Mouse (Mus musculus): ENCODE measurements around the gene Fem1b.

Gene Fem1b

DNA sequence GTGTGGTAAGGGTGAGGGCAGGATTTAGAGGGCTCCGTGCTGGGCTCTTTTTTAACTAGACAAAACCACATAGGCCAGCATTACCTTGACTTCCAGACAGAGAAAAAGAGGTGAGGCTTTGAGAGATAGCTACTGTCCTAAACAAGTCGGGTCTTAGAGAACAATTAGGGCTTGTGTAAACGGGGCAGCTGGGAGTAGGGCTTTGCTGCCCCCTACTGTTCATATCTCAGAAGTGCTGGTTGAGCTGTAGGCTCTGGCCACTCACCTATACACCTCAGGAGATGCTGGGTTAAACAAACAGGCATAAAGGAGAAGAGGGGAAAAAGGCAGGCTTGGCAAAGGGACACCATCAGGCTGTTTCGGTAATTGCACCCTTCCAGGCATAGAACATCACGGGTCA, 34.3 kb downstream of the Fem1b start:
- peak; percentile 72 to 76 for DNase-seq

DNA sequence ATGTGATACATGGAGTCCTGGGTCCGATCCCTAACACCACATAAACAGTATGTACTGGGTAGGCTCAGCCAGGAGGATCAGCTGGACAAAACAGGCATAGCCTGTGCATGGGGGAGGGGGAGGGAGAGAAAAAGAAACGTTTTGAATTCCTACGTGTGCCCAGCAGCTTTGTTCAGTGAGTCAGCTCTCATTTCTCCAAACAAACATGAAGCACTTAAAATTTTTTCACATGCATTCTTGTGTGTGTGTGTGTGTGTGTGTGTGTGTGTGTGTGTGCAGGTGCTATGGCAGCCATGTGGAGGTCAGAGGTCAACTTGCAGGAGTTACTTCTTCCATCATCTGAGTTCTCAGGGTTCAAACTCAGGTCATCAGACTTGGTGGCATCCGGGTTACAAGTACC, 36.3 kb downstream of the Fem1b start:
- peak in 1 of 2 experiments; percentile 12 for DNase-seq

DNA sequence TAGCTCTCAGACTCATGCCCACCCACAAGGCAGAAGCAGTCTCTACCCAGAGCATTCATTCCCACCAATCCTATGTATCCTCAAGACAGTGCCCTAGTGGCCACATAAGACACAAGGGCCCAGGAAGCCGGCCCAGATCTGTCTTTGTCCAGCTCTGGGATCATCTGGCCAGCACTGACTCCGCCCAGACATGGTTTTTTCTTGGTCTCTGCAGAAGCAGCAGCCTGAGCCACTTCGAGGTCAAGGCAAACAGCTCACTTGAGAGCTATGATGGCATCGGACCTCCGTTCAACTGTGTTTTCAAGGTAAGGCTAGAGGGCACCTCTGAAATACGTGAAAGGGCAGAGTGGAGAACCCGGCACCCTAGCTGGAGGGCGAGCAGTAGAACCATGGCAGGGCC, 39.0 kb downstream of the Fem1b start:
- DNase-seq, result peak; percentile 16 to 40

- DNase-seq, result no peak
Observed at GRCm38 (mm10) chr9:62768361-62768760, 43.4 kb downstream of the Fem1b start.

GRCm38 (mm10) chr9:62767464-62767863, 44.3 kb downstream of the Fem1b start:
- DNase-seq, result peak in 1 of 2 experiments; percentile 13

DNA sequence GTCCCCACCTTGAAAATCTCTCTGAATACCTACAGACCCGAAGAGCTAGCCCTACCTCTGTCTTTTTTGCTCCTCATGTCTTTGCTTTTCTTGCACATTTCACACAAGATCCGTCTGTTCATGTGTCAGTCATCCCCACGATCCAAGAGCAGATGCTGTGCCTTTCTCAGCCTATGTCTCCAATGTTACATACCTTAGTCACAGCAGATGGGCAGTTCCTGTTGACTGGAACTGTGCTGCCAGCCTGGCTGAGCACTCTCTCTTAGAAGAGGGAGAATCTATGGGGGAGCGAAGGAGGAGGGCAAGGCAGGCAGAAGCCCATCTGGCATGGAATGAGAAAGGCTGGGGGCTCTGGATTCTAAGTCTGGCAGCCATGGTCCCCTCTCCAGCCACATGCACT, 46.4 kb downstream of the Fem1b start:
- no peak for DNase-seq

DNA sequence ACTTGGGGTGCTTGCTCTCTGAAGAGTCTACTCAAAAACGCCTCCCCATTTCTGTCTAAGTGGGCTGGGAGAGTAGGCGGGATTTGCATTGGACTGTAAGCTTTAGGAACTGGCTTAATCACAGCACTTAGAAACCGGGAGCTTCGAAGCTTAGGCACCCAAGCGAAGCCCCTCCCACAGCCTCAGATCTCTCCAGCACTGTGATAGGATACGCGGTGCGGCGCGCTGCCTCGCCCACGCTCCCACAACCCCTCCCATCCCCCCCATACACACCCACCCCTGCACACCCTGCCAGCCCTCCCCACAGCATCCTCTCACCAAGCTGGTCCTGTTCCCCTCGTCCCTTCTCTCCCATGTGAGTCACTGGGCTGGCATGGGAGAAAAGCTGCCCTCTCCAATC, 48.3 kb downstream of the Fem1b start:
- peak; percentile 32 to 57 for DNase-seq

DNA sequence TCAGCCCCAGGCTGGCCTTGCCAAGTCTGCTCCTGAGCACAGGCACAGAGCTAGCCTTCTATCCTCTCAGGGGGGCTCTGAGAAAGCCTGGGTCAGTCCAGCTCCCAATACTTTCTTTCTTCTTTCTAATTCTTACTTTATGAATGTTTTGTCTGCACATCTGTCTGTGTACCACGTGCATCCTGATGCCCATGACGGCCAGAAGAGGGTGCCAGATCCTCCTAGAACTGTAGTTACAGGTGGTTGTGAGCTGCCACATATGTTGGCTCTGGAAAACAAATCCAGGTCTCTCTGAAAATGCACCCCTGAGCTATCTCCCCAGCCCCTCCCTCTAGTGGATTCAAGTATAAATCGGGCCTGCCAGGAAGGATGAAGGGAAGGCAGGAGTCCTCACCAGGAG, 52.1 kb downstream of the Fem1b start:
- DNase-seq, result peak in 1 of 2 experiments; percentile 19

GRCm38 (mm10) chr9:62758288-62758687, 53.4 kb downstream of the Fem1b start:
- no peak for DNase-seq

GRCm38 (mm10) chr9:62750381-62750780, 61.4 kb downstream of the Fem1b start:
- DNase-seq, result no peak

DNA sequence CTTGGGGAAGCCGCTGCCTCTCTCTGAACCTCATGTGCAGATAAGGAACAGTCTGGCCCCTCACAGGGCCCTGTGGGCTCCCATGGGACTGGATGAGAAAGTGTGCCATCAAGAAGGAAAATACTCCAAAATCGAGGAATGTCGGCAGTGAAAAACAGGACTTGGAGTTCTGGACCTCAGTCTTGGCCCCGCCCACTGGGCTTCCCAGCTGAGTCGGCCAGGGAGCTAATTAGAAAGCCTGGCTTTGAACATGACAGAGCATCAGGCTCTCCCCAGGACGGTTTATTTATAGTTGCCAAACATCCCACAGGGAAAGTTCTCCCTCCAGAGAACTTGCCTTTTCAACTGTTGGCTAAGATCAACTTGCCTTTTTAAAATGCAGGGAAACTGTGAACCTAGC, 62.1 kb downstream of the Fem1b start:
- peak; percentile 30 to 57 for DNase-seq

- DNase-seq, result no peak
Observed at GRCm38 (mm10) chr9:62746646-62747045, 65.1 kb downstream of the Fem1b start.

DNA sequence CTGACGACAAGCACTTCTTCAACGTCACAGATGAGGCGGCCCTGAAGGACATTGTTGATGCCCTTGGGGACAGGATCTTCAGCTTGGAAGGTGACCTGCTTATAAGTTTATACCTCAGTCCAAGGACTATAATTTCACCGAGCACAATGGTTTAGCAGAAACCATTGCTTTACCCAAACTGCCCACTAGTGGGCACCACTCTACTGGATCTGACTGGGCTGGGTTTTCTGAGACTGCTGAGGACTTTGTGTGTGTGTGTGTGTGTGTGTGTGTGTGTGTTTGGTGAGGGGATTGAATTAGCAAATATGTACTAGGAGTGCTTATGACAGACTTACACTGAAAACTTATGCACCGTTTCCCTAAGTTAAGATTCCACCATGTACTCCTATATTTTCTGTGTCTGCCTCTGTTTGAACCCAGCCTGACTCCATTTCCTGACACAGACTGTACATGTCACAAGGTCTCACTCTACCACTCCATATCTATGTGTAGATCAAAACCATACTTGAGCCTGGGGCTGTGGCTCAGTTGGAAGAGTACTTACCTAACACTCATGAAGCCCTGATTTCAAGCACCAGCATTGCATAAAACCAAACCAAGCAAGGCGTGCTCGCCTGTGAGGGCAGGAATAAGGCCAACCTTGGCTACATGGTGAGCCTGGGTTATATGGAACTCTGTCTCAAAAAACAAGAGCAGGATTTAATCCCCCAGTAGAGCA, 67.0 kb downstream of the Fem1b start:
- DNase-seq, result peak; percentile 83 to 84

All from kidney, postnatal 4 days (tissue).